Mouse (Mus musculus): Measurements from ENCODE around the gene Pdlim5. TPM values are rescaled to one million over a fixed set of nuclear protein-coding genes. Genes with fewer than 3 reads are reported as not detected.

The Pdlim5 gene
- polyA plus RNA-seq, 1 experiment from 2014 or later = 15.6 TPM

GRCm38 (mm10) chr3:142282706-142283105 lies 112.8 kb downstream of the Pdlim5 start:
- ATAC-seq (ENCODE audit: insufficient number of reproducible peaks, low FRiP score, low TSS enrichment, low read depth) (peak; percentile 31; the same call in 1 of the 2 replicates), DNase-seq (ENCODE audit: low spot score) (peak; percentile 69)
- Histone ChIP-seq H3K4me2 (ENCODE audit: low read depth, severe bottlenecking) (no peak overlapping the region), H3K4me3 (ENCODE audit: low read depth, low read length) (no peak overlapping the region), H3K27ac (replicated peaks; ENCODE audit: low read depth, low read length) (no peak overlapping the region), H3K9me3 (ENCODE audit: control insufficient read depth, low read length) (no peaks in the 10 kb centered on the region), H3K4me1 (ENCODE audit: control insufficient read depth, insufficient read depth, low read length) (no peaks in the 10 kb centered on the region), H3K27me3 (ENCODE audit: control insufficient read depth, insufficient read depth, low read length) (no peaks in the 10 kb centered on the region), H3K9ac (ENCODE audit: low read length) (no peak overlapping the region), H3K36me3 (ENCODE audit: control insufficient read depth, insufficient read depth, low read length) (no peaks in the 10 kb centered on the region)
- WGBS = 57% methylated on average over 9 of the region's 9 CpGs

GRCm38 (mm10) chr3:142281656-142282055 lies 113.8 kb downstream of the Pdlim5 start:
- Histone ChIP-seq H3K9me3 (ENCODE audit: control insufficient read depth, low read length) (no peaks in the 10 kb centered on the region), H3K4me2 (ENCODE audit: low read depth, severe bottlenecking) (no peak overlapping the region), H3K9ac (ENCODE audit: low read length) (no peak overlapping the region), H3K36me3 (ENCODE audit: control insufficient read depth, insufficient read depth, low read length) (no peaks in the 10 kb centered on the region), H3K27ac (replicated peaks; ENCODE audit: low read depth, low read length) (no peak overlapping the region), H3K4me1 (ENCODE audit: control insufficient read depth, insufficient read depth, low read length) (no peaks in the 10 kb centered on the region), H3K27me3 (ENCODE audit: control insufficient read depth, insufficient read depth, low read length) (no peaks in the 10 kb centered on the region), H3K4me3 (ENCODE audit: low read depth, low read length) (no peak overlapping the region)
- WGBS = 86% methylated on average over 7 of the region's 7 CpGs
- ATAC-seq (ENCODE audit: insufficient number of reproducible peaks, low FRiP score, low TSS enrichment, low read depth) (0 out of 2 replicates have a peak, but pooled peaks have one; percentile 21), DNase-seq (ENCODE audit: low spot score) (no peak)

DNA sequence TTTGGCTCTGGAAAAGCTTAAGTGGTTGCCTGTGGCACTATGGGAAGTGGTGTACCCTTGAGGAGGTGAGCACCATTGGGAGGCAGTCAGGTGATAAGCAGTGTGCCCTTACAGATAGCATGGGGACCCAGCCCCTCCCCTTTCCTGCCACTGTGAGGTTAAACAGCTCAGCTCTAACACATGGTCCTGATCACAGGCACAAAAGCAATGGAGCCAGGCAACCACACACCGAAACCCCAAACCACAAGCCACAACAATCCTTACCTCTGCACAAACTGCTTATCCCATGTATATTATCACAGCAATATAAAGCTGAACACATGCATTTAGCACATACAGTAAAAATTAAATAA lies 114.4 kb downstream of the Pdlim5 start:
- ATAC-seq (ENCODE audit: insufficient number of reproducible peaks, low FRiP score, low TSS enrichment, low read depth) (0 out of 2 replicates have a peak, but pooled peaks have one; percentile 57), DNase-seq (ENCODE audit: low spot score) (peak; percentile 44)
- Histone ChIP-seq H3K9ac (ENCODE audit: low read length) (no peak overlapping the region), H3K4me1 (ENCODE audit: control insufficient read depth, insufficient read depth, low read length) (no peaks in the 10 kb centered on the region), H3K27ac (replicated peaks; ENCODE audit: low read depth, low read length) (no peak overlapping the region), H3K4me2 (ENCODE audit: low read depth, severe bottlenecking) (no peak overlapping the region), H3K27me3 (ENCODE audit: control insufficient read depth, insufficient read depth, low read length) (no peaks in the 10 kb centered on the region), H3K9me3 (ENCODE audit: control insufficient read depth, low read length) (no peaks in the 10 kb centered on the region), H3K4me3 (ENCODE audit: low read depth, low read length) (no peak overlapping the region), H3K36me3 (ENCODE audit: control insufficient read depth, insufficient read depth, low read length) (no peaks in the 10 kb centered on the region)
- 30% methylated on average over 1 of the region's 1 CpGs for whole genome bisulfite sequencing

- 69% methylated on average over 6 of the region's 6 CpGs for WGBS
- ATAC-seq (ENCODE audit: insufficient number of reproducible peaks, low FRiP score, low TSS enrichment, low read depth) = no peak
- H3K9ac ChIP-seq (ENCODE audit: low read length) = no peak overlapping the region
Observed at GRCm38 (mm10) chr3:142280366-142281092, 115.0 kb downstream of the Pdlim5 start.

DNA sequence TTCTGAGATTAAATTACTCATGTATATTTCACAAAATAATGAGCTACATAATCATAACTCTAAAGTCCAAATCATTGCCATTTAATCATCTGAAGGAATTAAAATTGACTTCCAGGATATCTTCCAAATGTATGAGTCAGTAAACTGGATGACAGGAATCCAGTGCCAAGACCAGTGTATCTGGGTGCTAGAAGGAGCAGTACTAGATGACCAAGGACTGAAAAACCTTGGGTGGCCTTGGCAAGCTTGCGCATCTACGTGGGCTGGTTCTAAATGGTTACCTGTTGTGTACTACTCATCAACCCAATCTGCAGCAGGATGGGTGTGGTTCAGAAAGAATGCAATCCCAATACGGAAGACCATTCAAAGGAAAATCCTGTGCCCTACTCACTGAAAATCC lies 116.5 kb downstream of the Pdlim5 start:
- Histone ChIP-seq H3K27ac (replicated peaks; ENCODE audit: low read depth, low read length) (no peak overlapping the region), H3K27me3 (ENCODE audit: control insufficient read depth, insufficient read depth, low read length) (no peaks in the 10 kb centered on the region), H3K4me3 (ENCODE audit: low read depth, low read length) (no peak overlapping the region), H3K4me1 (ENCODE audit: control insufficient read depth, insufficient read depth, low read length) (no peaks in the 10 kb centered on the region), H3K4me2 (ENCODE audit: low read depth, severe bottlenecking) (no peak overlapping the region), H3K9ac (ENCODE audit: low read length) (no peak overlapping the region), H3K9me3 (ENCODE audit: control insufficient read depth, low read length) (no peaks in the 10 kb centered on the region), H3K36me3 (ENCODE audit: control insufficient read depth, insufficient read depth, low read length) (no peaks in the 10 kb centered on the region)
- no peak for DNase-seq (ENCODE audit: low spot score)
- no peak for ATAC-seq (ENCODE audit: insufficient number of reproducible peaks, low FRiP score, low TSS enrichment, low read depth)
- 96% methylated on average over 3 of the region's 3 CpGs for WGBS

More at GRCm38 (mm10) chr3:142280366-142281092, 115.0 kb downstream of the Pdlim5 start:
- no peaks in the 10 kb centered on the region for H3K36me3 ChIP-seq (ENCODE audit: control insufficient read depth, insufficient read depth, low read length)
- H3K27ac ChIP-seq (replicated peaks; ENCODE audit: low read depth, low read length) = no peak overlapping the region
- H3K27me3 ChIP-seq (ENCODE audit: control insufficient read depth, insufficient read depth, low read length) = no peaks in the 10 kb centered on the region
- no peak for DNase-seq (ENCODE audit: low spot score)
- H3K4me1 ChIP-seq (ENCODE audit: control insufficient read depth, insufficient read depth, low read length) = no peaks in the 10 kb centered on the region
- no peaks in the 10 kb centered on the region for H3K9me3 ChIP-seq (ENCODE audit: control insufficient read depth, low read length)
- H3K4me3 ChIP-seq (ENCODE audit: low read depth, low read length) = no peak overlapping the region
- H3K4me2 ChIP-seq (ENCODE audit: low read depth, severe bottlenecking) = no peak overlapping the region

GRCm38 (mm10) chr3:142276506-142276905 lies 119.0 kb downstream of the Pdlim5 start:
- H3K4me1 ChIP-seq (ENCODE audit: control insufficient read depth, insufficient read depth, low read length) = no peaks in the 10 kb centered on the region
- ATAC-seq (ENCODE audit: insufficient number of reproducible peaks, low FRiP score, low TSS enrichment, low read depth) = no peak
- H3K4me2 ChIP-seq (ENCODE audit: low read depth, severe bottlenecking) = no peak overlapping the region
- H3K9me3 ChIP-seq (ENCODE audit: control insufficient read depth, low read length) = no peaks in the 10 kb centered on the region
- no peak overlapping the region for H3K27ac ChIP-seq (replicated peaks; ENCODE audit: low read depth, low read length)
- no peak overlapping the region for H3K9ac ChIP-seq (ENCODE audit: low read length)
- no peak for DNase-seq (ENCODE audit: low spot score)
- WGBS = 78% methylated on average over 3 of the region's 3 CpGs
- no peaks in the 10 kb centered on the region for H3K36me3 ChIP-seq (ENCODE audit: control insufficient read depth, insufficient read depth, low read length)
- H3K27me3 ChIP-seq (ENCODE audit: control insufficient read depth, insufficient read depth, low read length) = no peaks in the 10 kb centered on the region
- H3K4me3 ChIP-seq (ENCODE audit: low read depth, low read length) = no peak overlapping the region

GRCm38 (mm10) chr3:142274993-142275392 lies 120.5 kb downstream of the Pdlim5 start:
- H3K36me3 ChIP-seq (ENCODE audit: control insufficient read depth, insufficient read depth, low read length) = no peaks in the 10 kb centered on the region
- ATAC-seq (ENCODE audit: insufficient number of reproducible peaks, low FRiP score, low TSS enrichment, low read depth) = no peak
- DNase-seq (ENCODE audit: low spot score) = no peak
- WGBS = 4% methylated on average over 1 of the region's 1 CpGs
- no peaks in the 10 kb centered on the region for H3K4me1 ChIP-seq (ENCODE audit: control insufficient read depth, insufficient read depth, low read length)
- H3K27me3 ChIP-seq (ENCODE audit: control insufficient read depth, insufficient read depth, low read length) = no peaks in the 10 kb centered on the region
- H3K9ac ChIP-seq (ENCODE audit: low read length) = no peak overlapping the region
- H3K4me3 ChIP-seq (ENCODE audit: low read depth, low read length) = no peak overlapping the region
- H3K9me3 ChIP-seq (ENCODE audit: control insufficient read depth, low read length) = no peaks in the 10 kb centered on the region
- no peak overlapping the region for H3K4me2 ChIP-seq (ENCODE audit: low read depth, severe bottlenecking)
- H3K27ac ChIP-seq (replicated peaks; ENCODE audit: low read depth, low read length) = no peak overlapping the region

GRCm38 (mm10) chr3:142274451-142274850 lies 121.0 kb downstream of the Pdlim5 start:
- DNase-seq (ENCODE audit: low spot score) (no peak), ATAC-seq (ENCODE audit: insufficient number of reproducible peaks, low FRiP score, low TSS enrichment, low read depth) (no peak)
- H3K36me3 ChIP-seq (ENCODE audit: control insufficient read depth, insufficient read depth, low read length) = no peaks in the 10 kb centered on the region
- no peak overlapping the region for H3K4me3 ChIP-seq (ENCODE audit: low read depth, low read length)
- H3K27me3 ChIP-seq (ENCODE audit: control insufficient read depth, insufficient read depth, low read length) = no peaks in the 10 kb centered on the region
- WGBS = 90% methylated on average over 3 of the region's 3 CpGs
- H3K9ac ChIP-seq (ENCODE audit: low read length) = no peak overlapping the region
- no peaks in the 10 kb centered on the region for H3K4me1 ChIP-seq (ENCODE audit: control insufficient read depth, insufficient read depth, low read length)
- H3K27ac ChIP-seq (replicated peaks; ENCODE audit: low read depth, low read length) = no peak overlapping the region
- no peaks in the 10 kb centered on the region for H3K9me3 ChIP-seq (ENCODE audit: control insufficient read depth, low read length)
- H3K4me2 ChIP-seq (ENCODE audit: low read depth, severe bottlenecking) = no peak overlapping the region

GRCm38 (mm10) chr3:142273265-142273664 lies 122.2 kb downstream of the Pdlim5 start:
- no peak overlapping the region for H3K27ac ChIP-seq (replicated peaks; ENCODE audit: low read depth, low read length)
- H3K36me3 ChIP-seq (ENCODE audit: control insufficient read depth, insufficient read depth, low read length) = no peaks in the 10 kb centered on the region
- no peaks in the 10 kb centered on the region for H3K27me3 ChIP-seq (ENCODE audit: control insufficient read depth, insufficient read depth, low read length)
- no peak for ATAC-seq (ENCODE audit: insufficient number of reproducible peaks, low FRiP score, low TSS enrichment, low read depth)
- H3K9ac ChIP-seq (ENCODE audit: low read length) = no peak overlapping the region
- no peaks in the 10 kb centered on the region for H3K4me1 ChIP-seq (ENCODE audit: control insufficient read depth, insufficient read depth, low read length)
- no peak for DNase-seq (ENCODE audit: low spot score)
- H3K4me2 ChIP-seq (ENCODE audit: low read depth, severe bottlenecking) = no peak overlapping the region
- WGBS = 82% methylated on average over 6 of the region's 6 CpGs
- no peaks in the 10 kb centered on the region for H3K9me3 ChIP-seq (ENCODE audit: control insufficient read depth, low read length)
- H3K4me3 ChIP-seq (ENCODE audit: low read depth, low read length) = no peak overlapping the region

Data from limb, embryonic 11.5 days (tissue).